Mouse (Mus musculus): ENCODE data around the gene Egln3. TPM values are rescaled to one million over a fixed set of nuclear protein-coding genes. Genes with fewer than 3 reads are reported as not detected.
A peak's percentile ranks its signal among the peaks of the same experiment; 100 is the strongest.

The Egln3 gene
- total and polyA plus RNA-seq, 2 experiments from 2014 or later = 12.4 to 56.8 TPM

DNA sequence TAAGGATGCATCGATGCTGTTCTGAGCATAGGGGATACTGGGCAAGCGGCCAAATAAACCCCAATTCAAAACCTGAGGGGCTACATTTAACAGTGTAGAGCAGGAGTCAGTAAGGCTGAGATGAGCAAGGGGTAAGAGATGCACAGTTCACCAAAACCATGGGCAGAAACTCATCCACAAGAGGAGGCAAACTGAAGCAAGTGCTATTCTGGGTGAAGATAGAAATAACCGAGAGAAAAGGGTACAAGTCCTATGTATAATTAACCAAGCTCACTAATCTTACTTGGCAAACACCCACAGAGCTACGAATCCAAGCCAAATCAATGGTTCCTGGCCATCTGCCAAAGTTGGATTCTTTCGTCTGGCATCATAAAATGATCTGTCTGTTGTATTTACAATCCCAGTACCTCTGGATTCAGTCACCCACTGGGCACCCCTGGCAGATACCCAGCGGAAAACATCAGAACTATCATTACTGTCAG, 6.3 kb downstream of the Egln3 start:
- no peaks in the 10 kb centered on the region for H3K9me3 ChIP-seq (replicated peaks; ENCODE audit: control insufficient read depth, low read length)
- ATAC-seq (ENCODE audit: insufficient read depth, low read depth) = no peak
- 25% methylated on average over 6 of the region's 6 CpGs for WGBS
- DNase-seq (ENCODE audit: low spot score) = no peak
- no peaks in the 10 kb centered on the region for H3K36me3 ChIP-seq (replicated peaks; ENCODE audit: control insufficient read depth, insufficient read depth, low read length)
- H3K4me1 ChIP-seq (ENCODE audit: control insufficient read depth, insufficient read depth) = peaks cover 74% of the 10 kb centered on the region
- H3K4me3 ChIP-seq (ENCODE audit: low read depth, low read length) = peak overlapping the region; percentile 21
- peak overlapping the region; percentile 78 for H3K27ac ChIP-seq (ENCODE audit: low read depth)
- peak overlapping the region; percentile 54 for H3K4me2 ChIP-seq (ENCODE audit: low read depth, low read length)
- TF ChIP-seq CTCF (IDR thresholded peaks at IDR 0.05; ENCODE audit: low read depth) (no peak), EP300 (IDR thresholded peaks at IDR 0.05; ENCODE audit: low read depth) (no peak)
- no peaks in the 10 kb centered on the region for H3K27me3 ChIP-seq (ENCODE audit: control insufficient read depth, insufficient read depth, low read length)
- H3K9ac ChIP-seq (replicated peaks; ENCODE audit: low read depth, low read length) = 0 out of 2 replicates have a peak overlapping the region, but pooled peaks have one; percentile 11

DNA sequence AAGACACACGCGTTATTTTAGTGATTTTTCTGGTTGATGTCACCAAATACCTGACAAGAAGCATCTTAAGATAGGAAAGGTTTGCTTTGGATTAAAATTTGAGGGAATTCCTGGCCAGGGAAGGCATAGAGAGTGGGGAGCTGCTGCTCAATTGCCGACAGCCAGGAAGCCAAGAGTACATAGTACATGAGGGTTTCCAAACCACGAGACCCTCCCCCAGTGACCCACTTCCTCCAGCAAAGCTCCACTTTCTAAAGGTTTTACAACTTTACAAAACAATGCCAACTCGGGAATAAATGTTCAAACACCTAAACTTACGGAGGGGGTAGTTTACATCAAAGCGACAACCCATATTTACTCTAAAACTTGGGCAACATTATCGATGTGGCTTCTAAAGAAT, 6.8 kb downstream of the Egln3 start:
- TF ChIP-seq EP300 (IDR thresholded peaks at IDR 0.05; ENCODE audit: low read depth) (no peak), CTCF (IDR thresholded peaks at IDR 0.05; ENCODE audit: low read depth) (no peak)
- no peak for DNase-seq (ENCODE audit: low spot score)
- Histone ChIP-seq H3K9me3 (replicated peaks; ENCODE audit: control insufficient read depth, low read length) (no peaks in the 10 kb centered on the region), H3K9ac (replicated peaks; ENCODE audit: low read depth, low read length) (no peak overlapping the region), H3K36me3 (replicated peaks; ENCODE audit: control insufficient read depth, insufficient read depth, low read length) (no peaks in the 10 kb centered on the region), H3K27me3 (ENCODE audit: control insufficient read depth, insufficient read depth, low read length) (no peaks in the 10 kb centered on the region), H3K4me1 (ENCODE audit: control insufficient read depth, insufficient read depth) (peaks cover 72% of the 10 kb centered on the region), H3K4me3 (ENCODE audit: low read depth, low read length) (no peak overlapping the region), H3K4me2 (ENCODE audit: low read depth, low read length) (peak overlapping the region; percentile 54; the same call in 1 of the 2 replicates), H3K27ac (ENCODE audit: low read depth) (0 out of 2 replicates have a peak overlapping the region, but pooled peaks have one; percentile 16)
- ATAC-seq (ENCODE audit: insufficient read depth, low read depth) = no peak
- WGBS = 81% methylated on average over 8 of the region's 8 CpGs

DNA sequence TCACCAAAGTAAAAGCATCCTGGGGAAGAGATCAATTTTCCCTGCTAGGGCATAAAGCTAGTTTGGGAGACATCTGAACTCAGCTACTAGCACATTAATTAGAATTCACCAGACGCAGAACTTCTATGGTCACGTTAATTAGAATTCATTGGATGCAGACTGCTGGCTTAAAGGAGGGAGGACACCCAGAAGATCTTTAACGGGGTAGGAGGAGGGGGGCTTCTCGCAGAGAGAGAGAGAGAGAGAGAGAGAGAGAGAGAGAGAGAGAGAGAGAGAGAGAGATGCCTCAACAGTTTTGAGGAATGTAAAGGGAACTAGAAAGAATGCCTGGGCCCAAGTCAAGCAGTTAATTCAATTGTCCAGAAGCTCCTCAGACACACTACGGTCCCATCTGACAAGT, 9.5 kb downstream of the Egln3 start:
- Histone ChIP-seq H3K27ac (ENCODE audit: low read depth) (peak overlapping the region; percentile 24; the same call in 1 of the 2 replicates), H3K27me3 (ENCODE audit: control insufficient read depth, insufficient read depth, low read length) (no peaks in the 10 kb centered on the region), H3K4me1 (ENCODE audit: control insufficient read depth, insufficient read depth) (peaks cover 85% of the 10 kb centered on the region), H3K9me3 (replicated peaks; ENCODE audit: control insufficient read depth, low read length) (no peaks in the 10 kb centered on the region), H3K9ac (replicated peaks; ENCODE audit: low read depth, low read length) (no peak overlapping the region), H3K4me3 (ENCODE audit: low read depth, low read length) (no peak overlapping the region), H3K36me3 (replicated peaks; ENCODE audit: control insufficient read depth, insufficient read depth, low read length) (no peaks in the 10 kb centered on the region), H3K4me2 (ENCODE audit: low read depth, low read length) (no peak overlapping the region)
- 77% methylated on average over 5 of the region's 5 CpGs for WGBS
- DNase-seq (ENCODE audit: low spot score) (no peak), ATAC-seq (ENCODE audit: insufficient read depth, low read depth) (no peak)
- TF ChIP-seq CTCF (IDR thresholded peaks at IDR 0.05; ENCODE audit: low read depth) (no peak), EP300 (IDR thresholded peaks at IDR 0.05; ENCODE audit: low read depth) (no peak)

DNA sequence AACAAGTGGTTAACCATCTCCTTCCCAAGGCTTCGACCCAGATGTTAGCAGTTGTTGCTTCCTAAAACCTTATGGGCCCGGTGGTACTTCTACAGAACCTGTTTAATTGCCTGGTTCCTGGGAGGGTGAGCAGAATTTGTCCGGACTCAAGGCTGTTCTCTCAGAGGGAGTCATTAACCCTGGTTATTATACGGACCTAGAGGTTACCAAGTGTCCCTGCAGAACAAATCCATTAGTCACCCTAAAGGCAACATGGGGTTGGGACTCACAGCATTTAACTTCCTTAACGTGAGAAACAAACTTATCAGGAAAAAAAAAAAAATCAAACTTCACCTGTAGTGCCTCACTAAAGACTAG, 11.4 kb downstream of the Egln3 start:
- no peaks in the 10 kb centered on the region for H3K27me3 ChIP-seq (ENCODE audit: control insufficient read depth, insufficient read depth, low read length)
- peak overlapping the region; percentile 55 for H3K9ac ChIP-seq (replicated peaks; ENCODE audit: low read depth, low read length)
- no peak for TF ChIP-seq EP300 (IDR thresholded peaks at IDR 0.05; ENCODE audit: low read depth)
- TF ChIP-seq CTCF (IDR thresholded peaks at IDR 0.05; ENCODE audit: low read depth) = no peak
- H3K36me3 ChIP-seq (replicated peaks; ENCODE audit: control insufficient read depth, insufficient read depth, low read length) = no peaks in the 10 kb centered on the region
- DNase-seq (ENCODE audit: low spot score) (no peak), ATAC-seq (ENCODE audit: insufficient read depth, low read depth) (peak; percentile 2; the same call in 1 of the 2 replicates)
- H3K27ac ChIP-seq (ENCODE audit: low read depth) = peak overlapping the region; percentile 92
- peak overlapping the region; percentile 39 for H3K4me3 ChIP-seq (ENCODE audit: low read depth, low read length)
- H3K4me1 ChIP-seq (ENCODE audit: control insufficient read depth, insufficient read depth) = peaks cover 80% of the 10 kb centered on the region
- H3K9me3 ChIP-seq (replicated peaks; ENCODE audit: control insufficient read depth, low read length) = no peaks in the 10 kb centered on the region
- WGBS = 1% methylated on average over 5 of the region's 5 CpGs
- peak overlapping the region; percentile 70 for H3K4me2 ChIP-seq (ENCODE audit: low read depth, low read length)

DNA sequence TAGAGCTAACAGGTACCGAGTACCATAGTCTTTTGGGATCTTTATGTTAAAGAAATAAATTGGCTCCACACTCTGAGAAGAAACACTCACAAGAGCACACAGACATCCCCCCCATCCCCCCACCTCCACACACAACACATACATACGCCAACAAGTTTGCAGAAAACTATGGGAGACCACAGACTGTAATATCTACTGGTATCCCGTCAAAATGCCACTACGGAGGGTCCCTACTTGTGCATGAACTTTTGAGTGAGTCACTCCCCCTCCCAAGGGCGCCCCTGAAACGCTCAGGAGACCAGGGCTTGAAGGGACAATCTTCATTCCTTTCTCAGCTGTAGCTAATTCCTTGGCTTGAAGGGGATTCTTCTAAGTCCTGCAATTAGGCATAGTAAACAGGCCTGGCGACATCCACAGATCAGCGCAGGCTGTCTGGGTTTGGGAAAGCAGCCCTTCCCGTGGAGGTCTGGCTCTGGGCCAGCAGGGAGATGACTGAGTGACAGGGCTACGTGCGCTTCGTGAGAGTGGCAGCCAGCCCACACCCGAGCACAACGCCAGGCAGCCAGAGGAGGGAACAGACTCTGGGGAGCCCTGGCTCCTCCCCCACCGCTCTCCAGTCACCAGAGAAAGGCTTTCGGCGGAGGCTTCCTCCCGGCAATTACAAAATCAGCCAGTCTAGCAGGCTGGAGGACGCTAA, 11.9 kb downstream of the Egln3 start:
- Histone ChIP-seq H3K27me3 (ENCODE audit: control insufficient read depth, insufficient read depth, low read length) (no peaks in the 10 kb centered on the region), H3K27ac (ENCODE audit: low read depth) (peak overlapping the region; percentile 92), H3K9ac (replicated peaks; ENCODE audit: low read depth, low read length) (peak overlapping the region; percentile 55), H3K36me3 (replicated peaks; ENCODE audit: control insufficient read depth, insufficient read depth, low read length) (no peaks in the 10 kb centered on the region), H3K9me3 (replicated peaks; ENCODE audit: control insufficient read depth, low read length) (no peaks in the 10 kb centered on the region), H3K4me3 (ENCODE audit: low read depth, low read length) (peak overlapping the region; percentile 39), H3K4me1 (ENCODE audit: control insufficient read depth, insufficient read depth) (peaks cover 78% of the 10 kb centered on the region), H3K4me2 (ENCODE audit: low read depth, low read length) (peak overlapping the region; percentile 70)
- DNase-seq (ENCODE audit: low spot score) (peak; percentile 97), ATAC-seq (ENCODE audit: insufficient read depth, low read depth) (peak; percentile 99)
- TF ChIP-seq EP300 (IDR thresholded peaks at IDR 0.05; ENCODE audit: low read depth) (0 out of 2 replicates have a peak, but pooled peaks have one; percentile 40), CTCF (IDR thresholded peaks at IDR 0.05; ENCODE audit: low read depth) (no peak)
- WGBS = under 1% methylated on average over 19 of the region's 19 CpGs
